Mouse (Mus musculus) stomach, embryonic 14.5 days (tissue): ENCODE data around the gene Hoxb9. TPM values are rescaled to one million over a fixed set of nuclear protein-coding genes. Genes with fewer than 3 reads are reported as not detected.

ENCODE experiments used
- ATAC-seq: fragments of 200-750 bp; cut with Nextera tagmentation; 2 replicates; pipeline ENCODE4 v1.8.0; 2017; ENCODE audit warnings: low read depth, moderate TSS enrichment; ENCODE audit not compliant: insufficient number of reproducible peaks, insufficient read depth, low FRiP score
- H3K27ac ChIP-seq: fragments of 300-500 bp; sonication (generic); 2 replicates; pipeline ENCODE4 v1.5.1; 2014; ENCODE audit warnings: mild to moderate bottlenecking, low read length, moderate library complexity, mixed read lengths
- H3K27me3 ChIP-seq: fragments of 300-500 bp; sonication (generic); 2 replicates; pipeline ENCODE4 v1.6.1; 2014; ENCODE audit warnings: low read length, control low read depth, mixed read lengths; ENCODE audit not compliant: control insufficient read depth, insufficient read depth
- H3K36me3 ChIP-seq: fragments of 300-500 bp; sonication (generic); 2 replicates; pipeline ENCODE4 v1.6.1; 2014; ENCODE audit warnings: mild to moderate bottlenecking, control low read depth, low read length, moderate library complexity, mixed read lengths; ENCODE audit not compliant: control insufficient read depth, insufficient read depth
- H3K4me1 ChIP-seq: fragments of 300-500 bp; sonication (generic); 2 replicates; pipeline ENCODE4 v1.6.1; 2014; ENCODE audit warnings: low read length, control low read depth, mixed read lengths; ENCODE audit not compliant: control insufficient read depth, insufficient read depth
- H3K4me2 ChIP-seq: fragments of 300-500 bp; sonication (generic); replicated peaks from 2 replicates; pipeline ENCODE4 v1.6.1; 2014; ENCODE audit warnings: low read depth, low read length, control low read depth
- H3K4me3 ChIP-seq: fragments of 300-500 bp; sonication (generic); 2 replicates; pipeline ENCODE4 v1.5.1; 2014; ENCODE audit warnings: low read depth, low read length, control low read depth
- H3K9ac ChIP-seq: fragments of 300-500 bp; sonication (generic); replicated peaks from 2 replicates; pipeline ENCODE4 v1.6.1; 2014; ENCODE audit warnings: low read depth, mild to moderate bottlenecking, control low read depth, low read length, moderate library complexity, mixed read lengths
- H3K9me3 ChIP-seq: fragments of 300-500 bp; sonication (generic); 2 replicates; pipeline ENCODE4 v1.6.1; 2016; ENCODE audit warnings: low read depth, low read length, control low read depth; ENCODE audit not compliant: control insufficient read depth
- WGBS: fragments of 180-500 bp; shearing (Covaris S2); extraction: QIAGEN DNeasy Blood & Tissue Kit; methylation state at CpG from one replicate; pipeline ENCODE4 v1.1.7; 2014; 5-methylcytosine and 5-hydroxymethylcytosine counted together
- polyA plus RNA-seq: library from polyadenylated mRNA; unstranded; fragments of >200 nt; fragmentation: Nextera tagmentation; extraction: Ambion mirVana; gene quantifications from 2 replicates; pipeline ENCODE4 v1.2.1, GENCODE M21; 2014

The Hoxb9 gene
- polyA plus RNA-seq, 1 experiment from 2014 or later = 0.25 TPM

DNA sequence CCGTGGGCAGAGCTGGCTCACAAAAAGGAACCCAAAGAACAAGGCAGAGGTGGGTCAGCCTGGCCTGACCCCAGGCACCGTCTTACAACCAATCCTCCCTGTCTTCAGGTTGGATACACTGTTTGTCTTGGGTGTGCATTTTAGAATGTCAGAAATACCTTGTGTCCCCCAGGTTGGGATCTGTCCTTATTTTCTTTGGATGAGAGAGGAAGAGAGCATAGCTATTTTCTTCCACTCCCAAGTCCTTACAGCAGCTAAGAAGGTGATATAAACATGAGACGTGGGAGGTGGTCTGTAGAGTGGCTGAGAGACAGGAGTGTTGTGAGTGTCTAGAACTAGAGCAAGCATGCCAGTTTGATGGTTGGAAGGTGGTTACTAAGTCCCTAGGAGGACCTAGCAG, 26.2 kb downstream of the Hoxb9 start:
- peak overlapping the region; percentile 15; the same call in 1 of the 2 replicates for H3K4me2 ChIP-seq

GRCm38 (mm10) chr11:96297968-96298635, 26.8 kb downstream of the Hoxb9 start:
- H3K27me3 ChIP-seq = peaks cover 30% of the 10 kb centered on the region

More for the DNA sequence above, 26.2 kb downstream of the Hoxb9 start:
- Histone ChIP-seq H3K4me1 (peaks cover 7% of the 10 kb centered on the region; the same call in 1 of the 2 replicates), H3K27me3 (peaks cover 36% of the 10 kb centered on the region), H3K36me3 (no peaks in the 10 kb centered on the region), H3K4me3 (no peak overlapping the region), H3K9ac (no peak overlapping the region), H3K27ac (no peak overlapping the region), H3K9me3 (no peaks in the 10 kb centered on the region)
- ATAC-seq = no peak
- 21% methylated on average over 3 of the region's 3 CpGs for WGBS

GRCm38 (mm10) chr11:96298895-96299667, 27.8 kb downstream of the Hoxb9 start:
- Histone ChIP-seq H3K9me3 (no peaks in the 10 kb centered on the region), H3K27me3 (peaks cover 24% of the 10 kb centered on the region), H3K4me3 (peak overlapping the region; percentile 47), H3K9ac (peak overlapping the region; percentile 69), H3K4me1 (peaks cover 7% of the 10 kb centered on the region; the same call in 1 of the 2 replicates), H3K36me3 (no peaks in the 10 kb centered on the region), H3K4me2 (peak overlapping the region; percentile 95), H3K27ac (peak overlapping the region; percentile 100)
- ATAC-seq = no peak
- under 1% methylated on average over 66 of the region's 66 CpGs for WGBS

More at GRCm38 (mm10) chr11:96297968-96298635, 26.8 kb downstream of the Hoxb9 start:
- 0 out of 2 replicates have a peak overlapping the region, but pooled peaks have one; percentile 47 for H3K4me3 ChIP-seq
- no peak overlapping the region for H3K9ac ChIP-seq
- WGBS = 17% methylated on average over 11 of the region's 11 CpGs
- H3K4me1 ChIP-seq = peaks cover 7% of the 10 kb centered on the region; the same call in 1 of the 2 replicates
- no peaks in the 10 kb centered on the region for H3K9me3 ChIP-seq
- H3K4me2 ChIP-seq = peak overlapping the region; percentile 95; the same call in 1 of the 2 replicates
- H3K36me3 ChIP-seq = no peaks in the 10 kb centered on the region
- no peak for ATAC-seq
- H3K27ac ChIP-seq = peak overlapping the region; percentile 100; the same call in 1 of the 2 replicates

DNA sequence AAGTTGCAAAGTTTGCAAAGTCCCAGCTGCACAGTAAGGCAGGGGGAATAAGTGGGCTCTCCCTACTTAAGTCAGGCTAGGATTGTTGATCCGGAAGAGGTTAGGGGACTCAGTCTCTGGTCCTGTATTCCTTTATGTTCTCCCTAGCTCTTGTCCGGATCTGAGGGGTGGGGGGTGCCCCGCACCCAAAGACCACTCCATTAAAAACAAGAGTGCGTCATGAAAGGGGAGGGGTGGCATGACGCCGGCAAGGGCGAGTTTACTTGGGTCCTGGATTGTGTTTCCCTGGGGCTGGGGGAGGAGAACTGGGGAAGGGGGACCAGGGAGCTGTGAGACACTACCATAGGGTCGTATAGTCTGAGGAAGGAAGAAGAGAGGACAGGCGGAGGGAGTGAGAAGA, 28.5 kb downstream of the Hoxb9 start:
- H3K4me2 ChIP-seq = peak overlapping the region; percentile 95
- no peaks in the 10 kb centered on the region for H3K36me3 ChIP-seq
- H3K9ac ChIP-seq = peak overlapping the region; percentile 69
- no peaks in the 10 kb centered on the region for H3K9me3 ChIP-seq
- no peak for ATAC-seq
- peak overlapping the region; percentile 100; the same call in 1 of the 2 replicates for H3K27ac ChIP-seq
- peaks cover 7% of the 10 kb centered on the region; the same call in 1 of the 2 replicates for H3K4me1 ChIP-seq
- under 1% methylated on average over 9 of the region's 9 CpGs for WGBS
- H3K4me3 ChIP-seq = peak overlapping the region; percentile 47
- H3K27me3 ChIP-seq = peaks cover 24% of the 10 kb centered on the region

DNA sequence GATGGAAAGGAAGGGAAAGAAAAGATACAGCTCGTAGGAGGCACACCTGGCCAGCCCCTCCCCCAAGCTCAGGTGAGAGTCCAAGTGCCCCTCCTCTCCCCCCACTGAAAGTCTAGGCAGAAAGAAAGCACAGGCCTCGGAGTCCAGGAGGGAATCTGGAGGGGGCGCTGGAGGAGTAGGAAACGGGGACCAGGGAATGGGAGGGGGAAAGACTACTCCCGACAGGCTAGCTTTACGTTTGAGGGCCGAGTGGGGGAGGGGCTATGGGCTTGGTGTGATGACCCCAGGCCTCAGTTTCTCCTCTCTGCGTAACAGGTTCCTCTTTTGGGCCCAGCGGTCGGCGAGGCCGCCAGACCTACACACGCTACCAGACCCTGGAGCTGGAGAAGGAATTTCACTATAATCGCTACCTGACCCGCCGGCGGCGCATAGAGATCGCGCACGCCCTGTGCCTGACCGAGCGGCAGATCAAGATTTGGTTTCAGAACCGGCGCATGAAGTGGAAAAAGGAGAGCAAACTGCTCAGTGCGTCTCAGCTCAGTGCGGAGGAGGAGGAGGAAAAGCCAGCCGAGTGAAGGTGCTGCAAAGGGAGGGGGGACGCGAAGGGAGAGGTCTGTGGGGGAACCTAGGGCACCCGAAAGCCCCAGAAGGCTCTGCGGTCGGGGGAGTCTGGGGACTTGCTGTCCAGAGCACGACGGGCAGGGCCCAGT, 29.3 kb downstream of the Hoxb9 start:
- peak overlapping the region; percentile 47 for H3K4me3 ChIP-seq
- 1% methylated on average over 35 of the region's 35 CpGs for WGBS
- H3K36me3 ChIP-seq = no peaks in the 10 kb centered on the region
- H3K9ac ChIP-seq = peak overlapping the region; percentile 69
- ATAC-seq = no peak
- H3K27ac ChIP-seq = peak overlapping the region; percentile 100
- peaks cover 4% of the 10 kb centered on the region; the same call in 1 of the 2 replicates for H3K4me1 ChIP-seq
- no peaks in the 10 kb centered on the region for H3K9me3 ChIP-seq
- peaks cover 24% of the 10 kb centered on the region for H3K27me3 ChIP-seq
- H3K4me2 ChIP-seq = peak overlapping the region; percentile 95

DNA sequence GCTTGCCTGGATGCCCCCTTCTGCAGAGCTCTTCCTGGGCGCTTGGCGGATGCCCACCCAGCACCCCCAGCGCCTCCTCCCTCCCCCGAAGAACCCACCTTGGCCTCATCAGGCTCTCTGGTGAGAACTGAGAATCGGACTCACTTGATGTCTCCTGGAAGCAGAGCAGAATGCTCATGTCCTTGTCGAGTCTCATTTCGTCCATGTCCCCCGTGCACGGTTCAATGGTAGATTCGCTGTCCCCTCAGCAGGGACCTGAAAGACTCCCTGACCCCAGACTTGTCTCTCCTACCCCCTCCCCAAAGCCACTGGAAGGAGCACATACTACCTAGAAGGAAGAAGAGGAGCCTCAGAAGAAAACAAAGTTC, 29.8 kb downstream of the Hoxb9 start:
- Histone ChIP-seq H3K9me3 (no peaks in the 10 kb centered on the region), H3K4me3 (peak overlapping the region; percentile 47), H3K36me3 (no peaks in the 10 kb centered on the region), H3K4me1 (peaks cover 4% of the 10 kb centered on the region; the same call in 1 of the 2 replicates), H3K4me2 (peak overlapping the region; percentile 95), H3K27me3 (peaks cover 23% of the 10 kb centered on the region), H3K9ac (peak overlapping the region; percentile 69; the same call in 1 of the 2 replicates), H3K27ac (peak overlapping the region; percentile 100)
- no peak for ATAC-seq
- 18% methylated on average over 10 of the region's 10 CpGs for WGBS

DNA sequence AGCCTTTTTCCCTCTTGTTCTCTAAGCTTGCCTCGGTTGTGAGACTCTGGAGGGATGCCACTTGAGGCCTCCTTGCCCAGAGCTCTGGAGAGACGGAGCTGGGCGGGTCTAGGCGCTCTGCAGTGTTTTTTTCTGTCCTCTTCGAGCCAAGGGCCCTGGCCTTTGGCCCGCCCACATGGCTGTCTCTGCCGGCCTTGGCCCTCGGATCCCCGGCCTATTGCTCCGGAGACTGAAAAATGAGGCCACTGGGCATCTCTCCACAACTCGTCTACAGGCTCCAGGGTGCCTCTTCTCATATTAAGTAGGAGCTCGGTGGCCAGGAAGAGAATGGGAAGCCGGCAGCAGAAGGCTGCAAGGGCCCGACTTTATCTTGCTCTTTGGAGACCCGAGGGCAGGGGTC, 30.6 kb downstream of the Hoxb9 start:
- peak overlapping the region; percentile 100 for H3K27ac ChIP-seq
- no peak for ATAC-seq
- peak overlapping the region; percentile 36; the same call in 1 of the 2 replicates for H3K9ac ChIP-seq
- H3K4me3 ChIP-seq = peak overlapping the region; percentile 47
- peaks cover 22% of the 10 kb centered on the region for H3K27me3 ChIP-seq
- H3K4me1 ChIP-seq = peaks cover 8% of the 10 kb centered on the region; the same call in 1 of the 2 replicates
- H3K36me3 ChIP-seq = no peaks in the 10 kb centered on the region
- WGBS = 8% methylated on average over 15 of the region's 15 CpGs
- peak overlapping the region; percentile 95 for H3K4me2 ChIP-seq
- no peaks in the 10 kb centered on the region for H3K9me3 ChIP-seq
